Mouse (Mus musculus): ENCODE measurements around the gene Rab30. TPM values are rescaled to one million over a fixed set of nuclear protein-coding genes. Genes with fewer than 3 reads are reported as not detected.

Gene Rab30
- polyA plus RNA-seq, 1 experiment from 2014 or later: 25.5 TPM

- Histone ChIP-seq H3K9me3 (ENCODE audit: control insufficient read depth, low read length) (no peaks in the 10 kb centered on the region), H3K27me3 (ENCODE audit: control insufficient read depth, insufficient read depth, low read length) (no peaks in the 10 kb centered on the region), H3K9ac (ENCODE audit: low read length) (no peak overlapping the region), H3K4me1 (ENCODE audit: control insufficient read depth, insufficient read depth, low read length) (no peaks in the 10 kb centered on the region), H3K27ac (ENCODE audit: low read depth, low read length) (no peak overlapping the region), H3K4me2 (ENCODE audit: low read depth) (no peak overlapping the region), H3K36me3 (ENCODE audit: control insufficient read depth, insufficient read depth, low read length) (no peaks in the 10 kb centered on the region), H3K4me3 (ENCODE audit: low read depth, low read length) (no peak overlapping the region)
- 89% methylated on average over 2 of the region's 2 CpGs for WGBS
- no peak for DNase-seq (ENCODE audit: low spot score)
- no peak for ATAC-seq (ENCODE audit: insufficient read depth, low FRiP score, low TSS enrichment)
Observed at GRCm38 (mm10) chr7:92834391-92834790, 93.0 kb downstream of the Rab30 start.

- ATAC-seq (ENCODE audit: insufficient read depth, low FRiP score, low TSS enrichment) (no peak), DNase-seq (ENCODE audit: low spot score) (no peak)
- Histone ChIP-seq H3K36me3 (ENCODE audit: control insufficient read depth, insufficient read depth, low read length) (no peaks in the 10 kb centered on the region), H3K27me3 (ENCODE audit: control insufficient read depth, insufficient read depth, low read length) (no peaks in the 10 kb centered on the region), H3K4me3 (ENCODE audit: low read depth, low read length) (no peak overlapping the region), H3K27ac (ENCODE audit: low read depth, low read length) (no peak overlapping the region), H3K9me3 (ENCODE audit: control insufficient read depth, low read length) (no peaks in the 10 kb centered on the region), H3K4me1 (ENCODE audit: control insufficient read depth, insufficient read depth, low read length) (no peaks in the 10 kb centered on the region), H3K9ac (ENCODE audit: low read length) (no peak overlapping the region), H3K4me2 (ENCODE audit: low read depth) (no peak overlapping the region)
- WGBS: 82% methylated on average over 3 of the region's 3 CpGs
Observed at GRCm38 (mm10) chr7:92836447-92836846, 95.0 kb downstream of the Rab30 start.

- Histone ChIP-seq H3K4me2 (ENCODE audit: low read depth) (no peak overlapping the region), H3K4me3 (ENCODE audit: low read depth, low read length) (no peak overlapping the region), H3K4me1 (ENCODE audit: control insufficient read depth, insufficient read depth, low read length) (no peaks in the 10 kb centered on the region), H3K9me3 (ENCODE audit: control insufficient read depth, low read length) (no peaks in the 10 kb centered on the region), H3K9ac (ENCODE audit: low read length) (no peak overlapping the region), H3K27me3 (ENCODE audit: control insufficient read depth, insufficient read depth, low read length) (no peaks in the 10 kb centered on the region), H3K36me3 (ENCODE audit: control insufficient read depth, insufficient read depth, low read length) (no peaks in the 10 kb centered on the region), H3K27ac (ENCODE audit: low read depth, low read length) (no peak overlapping the region)
- 90% methylated on average over 11 of the region's 11 CpGs for WGBS
- DNase-seq (ENCODE audit: low spot score): no peak
- ATAC-seq (ENCODE audit: insufficient read depth, low FRiP score, low TSS enrichment): no peak
Observed at GRCm38 (mm10) chr7:92837226-92837625, 95.8 kb downstream of the Rab30 start.

GRCm38 (mm10) chr7:92837907-92838306 lies 96.5 kb downstream of the Rab30 start:
- Histone ChIP-seq H3K27me3 (ENCODE audit: control insufficient read depth, insufficient read depth, low read length) (no peaks in the 10 kb centered on the region), H3K4me2 (ENCODE audit: low read depth) (no peak overlapping the region), H3K4me1 (ENCODE audit: control insufficient read depth, insufficient read depth, low read length) (no peaks in the 10 kb centered on the region), H3K9me3 (ENCODE audit: control insufficient read depth, low read length) (no peaks in the 10 kb centered on the region), H3K36me3 (ENCODE audit: control insufficient read depth, insufficient read depth, low read length) (no peaks in the 10 kb centered on the region), H3K27ac (ENCODE audit: low read depth, low read length) (no peak overlapping the region), H3K4me3 (ENCODE audit: low read depth, low read length) (no peak overlapping the region), H3K9ac (ENCODE audit: low read length) (no peak overlapping the region)
- no peak for DNase-seq (ENCODE audit: low spot score)
- no peak for ATAC-seq (ENCODE audit: insufficient read depth, low FRiP score, low TSS enrichment)
- WGBS: 72% methylated on average over 3 of the region's 3 CpGs

GRCm38 (mm10) chr7:92842254-92842653 lies 100.9 kb downstream of the Rab30 start:
- Histone ChIP-seq H3K36me3 (ENCODE audit: control insufficient read depth, insufficient read depth, low read length) (no peaks in the 10 kb centered on the region), H3K27me3 (ENCODE audit: control insufficient read depth, insufficient read depth, low read length) (no peaks in the 10 kb centered on the region), H3K4me2 (ENCODE audit: low read depth) (no peak overlapping the region), H3K4me1 (ENCODE audit: control insufficient read depth, insufficient read depth, low read length) (no peaks in the 10 kb centered on the region), H3K9me3 (ENCODE audit: control insufficient read depth, low read length) (no peaks in the 10 kb centered on the region), H3K9ac (ENCODE audit: low read length) (no peak overlapping the region), H3K4me3 (ENCODE audit: low read depth, low read length) (no peak overlapping the region), H3K27ac (ENCODE audit: low read depth, low read length) (no peak overlapping the region)
- no peak for ATAC-seq (ENCODE audit: insufficient read depth, low FRiP score, low TSS enrichment)
- 94% methylated on average over 2 of the region's 2 CpGs for WGBS
- DNase-seq (ENCODE audit: low spot score): no peak

- Histone ChIP-seq H3K4me1 (ENCODE audit: control insufficient read depth, insufficient read depth, low read length) (no peaks in the 10 kb centered on the region), H3K9ac (ENCODE audit: low read length) (no peak overlapping the region), H3K4me3 (ENCODE audit: low read depth, low read length) (no peak overlapping the region), H3K9me3 (ENCODE audit: control insufficient read depth, low read length) (no peaks in the 10 kb centered on the region), H3K27ac (ENCODE audit: low read depth, low read length) (no peak overlapping the region), H3K4me2 (ENCODE audit: low read depth) (no peak overlapping the region), H3K27me3 (ENCODE audit: control insufficient read depth, insufficient read depth, low read length) (no peaks in the 10 kb centered on the region), H3K36me3 (ENCODE audit: control insufficient read depth, insufficient read depth, low read length) (no peaks in the 10 kb centered on the region)
- DNase-seq (ENCODE audit: low spot score) (no peak), ATAC-seq (ENCODE audit: insufficient read depth, low FRiP score, low TSS enrichment) (no peak)
- WGBS: 83% methylated on average over 3 of the region's 3 CpGs
Observed at GRCm38 (mm10) chr7:92848246-92848645, 106.8 kb downstream of the Rab30 start.

GRCm38 (mm10) chr7:92866526-92866925 lies 125.1 kb downstream of the Rab30 start:
- no peak overlapping the region for H3K4me2 ChIP-seq (ENCODE audit: low read depth)

GRCm38 (mm10) chr7:92870161-92870560 lies 128.8 kb downstream of the Rab30 start:
- WGBS: 79% methylated on average over 3 of the region's 3 CpGs
- Histone ChIP-seq H3K4me2 (ENCODE audit: low read depth) (no peak overlapping the region), H3K27me3 (ENCODE audit: control insufficient read depth, insufficient read depth, low read length) (no peaks in the 10 kb centered on the region), H3K4me1 (ENCODE audit: control insufficient read depth, insufficient read depth, low read length) (no peaks in the 10 kb centered on the region; the same call in 1 of the 2 replicates), H3K27ac (ENCODE audit: low read depth, low read length) (no peak overlapping the region), H3K9me3 (ENCODE audit: control insufficient read depth, low read length) (no peaks in the 10 kb centered on the region), H3K9ac (ENCODE audit: low read length) (no peak overlapping the region), H3K4me3 (ENCODE audit: low read depth, low read length) (no peak overlapping the region), H3K36me3 (ENCODE audit: control insufficient read depth, insufficient read depth, low read length) (no peaks in the 10 kb centered on the region)
- DNase-seq (ENCODE audit: low spot score) (no peak), ATAC-seq (ENCODE audit: insufficient read depth, low FRiP score, low TSS enrichment) (no peak)

More at GRCm38 (mm10) chr7:92866526-92866925, 125.1 kb downstream of the Rab30 start:
- no peak overlapping the region for H3K27ac ChIP-seq (ENCODE audit: low read depth, low read length)
- no peaks in the 10 kb centered on the region for H3K36me3 ChIP-seq (ENCODE audit: control insufficient read depth, insufficient read depth, low read length)
- DNase-seq (ENCODE audit: low spot score) (peak; percentile 29), ATAC-seq (ENCODE audit: insufficient read depth, low FRiP score, low TSS enrichment) (no peak)
- H3K9me3 ChIP-seq (ENCODE audit: control insufficient read depth, low read length): no peaks in the 10 kb centered on the region
- H3K4me3 ChIP-seq (ENCODE audit: low read depth, low read length): no peak overlapping the region
- no peaks in the 10 kb centered on the region for H3K4me1 ChIP-seq (ENCODE audit: control insufficient read depth, insufficient read depth, low read length)
- no peak overlapping the region for H3K9ac ChIP-seq (ENCODE audit: low read length)
- no peaks in the 10 kb centered on the region for H3K27me3 ChIP-seq (ENCODE audit: control insufficient read depth, insufficient read depth, low read length)
- 42% methylated on average over 2 of the region's 2 CpGs for WGBS

- Histone ChIP-seq H3K9ac (ENCODE audit: low read length) (no peak overlapping the region), H3K36me3 (ENCODE audit: control insufficient read depth, insufficient read depth, low read length) (no peaks in the 10 kb centered on the region), H3K4me1 (ENCODE audit: control insufficient read depth, insufficient read depth, low read length) (peaks cover 6% of the 10 kb centered on the region; the same call in 1 of the 2 replicates), H3K9me3 (ENCODE audit: control insufficient read depth, low read length) (no peaks in the 10 kb centered on the region), H3K27me3 (ENCODE audit: control insufficient read depth, insufficient read depth, low read length) (no peaks in the 10 kb centered on the region), H3K27ac (ENCODE audit: low read depth, low read length) (no peak overlapping the region), H3K4me2 (ENCODE audit: low read depth) (no peak overlapping the region), H3K4me3 (ENCODE audit: low read depth, low read length) (no peak overlapping the region)
- WGBS: 95% methylated on average over 4 of the region's 4 CpGs
- ATAC-seq (ENCODE audit: insufficient read depth, low FRiP score, low TSS enrichment): no peak
- no peak for DNase-seq (ENCODE audit: low spot score)
Observed at GRCm38 (mm10) chr7:92871596-92871995, 130.2 kb downstream of the Rab30 start.

All from neural tube, embryonic 11.5 days (tissue).